Mouse (Mus musculus) layer of hippocampus, adult 2 months (tissue): ENCODE data around the gene Rexo1. TPM values are rescaled to one million over a fixed set of nuclear protein-coding genes. Genes with fewer than 3 reads are reported as not detected.

ENCODE experiments used
- DNase-seq, 2 experiments: peaks; one replicate each; pipeline ENCODE4 v3.0.0; 2022; ENCODE audit warnings: low spot score in 2 of 2
- H3K27ac ChIP-seq: fragments of 200-600 bp; 2 replicates; pipeline ENCODE4 v1.8.1; 2022
- H3K4me3 ChIP-seq: fragments of 200-600 bp; 2 replicates; pipeline ENCODE4 v1.8.1; 2022; ENCODE audit warnings: mild to moderate bottlenecking
- CTCF ChIP-seq: fragments of 200-600 bp; conservative IDR thresholded peaks from 2 replicates; pipeline ENCODE4 v1.8.1; 2022; ENCODE audit warnings: antibody characterized with exemption, mild to moderate bottlenecking, moderate library complexity
- microRNA-seq, 2 experiments: library from miRNA; unstranded; fragments of <30 nt; microRNA quantifications; one replicate each; pipeline ENCODE4 v1.2.0; 2021
- total RNA-seq, 2 experiments: library from RNA; stranded (reverse); gene quantifications; 2 replicates each; pipeline ENCODE4 v1.2.3; 2021

The Rexo1 gene
- total RNA-seq, 2 experiments from 2014 or later = 51.6 to 52.8 TPM

DNA sequence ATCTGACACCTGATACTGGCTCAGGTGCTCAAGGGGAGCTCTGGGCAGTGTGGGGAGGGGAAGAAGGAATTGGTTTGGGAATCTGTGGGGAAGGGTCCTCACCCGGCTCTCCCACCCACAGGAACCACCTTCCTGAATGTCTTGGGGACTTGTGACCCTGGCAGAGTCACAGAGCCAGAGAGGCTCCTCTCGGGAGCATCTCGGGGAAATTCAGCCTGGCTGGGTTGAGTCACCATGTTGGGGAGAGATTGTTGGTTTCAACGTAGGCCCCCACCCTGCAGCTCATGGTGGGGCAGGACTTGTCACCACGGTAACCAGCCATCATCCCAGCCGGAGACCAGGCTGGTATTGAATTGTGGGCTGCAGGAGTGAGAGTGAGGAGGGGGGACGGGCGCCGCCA is 56.6 kb downstream of the Rexo1 start:
- H3K4me3 ChIP-seq = no peak overlapping the region
- DNase-seq = no peak
- H3K27ac ChIP-seq = no peak overlapping the region
- no peak for TF ChIP-seq CTCF

DNA sequence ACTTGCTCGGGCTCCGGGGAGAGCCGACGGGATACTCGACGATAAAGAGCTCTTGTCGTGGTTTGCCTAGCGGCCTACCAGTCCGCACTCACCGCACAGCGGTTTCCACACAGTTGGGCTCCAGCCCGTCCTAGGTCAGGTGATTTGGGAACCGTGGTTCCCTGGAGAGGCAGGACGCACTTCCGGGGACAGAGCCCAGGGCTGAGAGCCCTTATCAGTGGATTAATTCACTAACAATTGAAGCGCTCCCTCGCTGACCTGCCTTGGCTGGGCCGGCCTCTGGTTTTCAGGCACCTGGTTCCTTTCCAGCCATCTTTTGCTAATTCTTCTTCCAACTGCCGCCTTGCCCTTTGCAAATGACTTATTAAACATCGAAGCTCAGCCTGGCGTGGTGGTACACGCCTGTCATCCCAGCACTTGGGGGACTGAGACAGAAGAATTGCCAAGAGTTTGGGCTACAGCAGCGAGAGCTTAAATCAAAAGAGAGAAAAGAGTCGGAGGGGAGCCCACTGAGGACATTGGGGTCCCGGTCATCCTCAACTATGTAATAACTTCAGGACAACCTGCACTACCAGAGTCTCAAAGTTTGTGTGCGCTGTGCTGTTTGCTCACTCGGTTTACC is 57.6 kb downstream of the Rexo1 start:
- no peak overlapping the region for H3K27ac ChIP-seq
- no peak for DNase-seq
- no peak overlapping the region for H3K4me3 ChIP-seq
- TF ChIP-seq CTCF = no peak

DNA sequence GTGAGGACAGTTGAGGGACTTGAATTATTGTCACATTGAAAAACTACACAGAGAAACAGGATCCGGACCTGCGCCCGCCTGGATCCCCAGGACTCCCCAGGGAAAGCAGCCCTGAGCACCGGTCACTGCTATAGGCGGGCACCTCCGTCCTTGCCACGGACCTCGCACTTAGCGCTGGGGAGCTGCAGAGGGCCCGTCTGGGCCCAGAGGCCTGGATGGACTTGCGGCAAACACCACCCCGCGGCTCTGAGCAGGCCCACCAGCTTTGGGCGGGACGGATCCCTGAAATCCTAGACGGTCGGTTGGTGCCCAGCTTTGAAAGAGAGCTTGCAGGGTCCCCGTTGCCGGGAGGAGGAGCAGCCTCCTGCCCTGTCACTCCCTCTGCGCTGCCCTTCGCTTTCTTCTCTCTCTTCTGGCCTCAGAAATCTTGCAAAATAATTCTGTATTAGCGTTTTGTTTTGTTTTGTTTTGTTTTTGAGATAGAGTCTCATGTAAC is 58.5 kb downstream of the Rexo1 start:
- H3K27ac ChIP-seq = no peak overlapping the region
- DNase-seq = no peak
- TF ChIP-seq CTCF = no peak
- no peak overlapping the region for H3K4me3 ChIP-seq

DNA sequence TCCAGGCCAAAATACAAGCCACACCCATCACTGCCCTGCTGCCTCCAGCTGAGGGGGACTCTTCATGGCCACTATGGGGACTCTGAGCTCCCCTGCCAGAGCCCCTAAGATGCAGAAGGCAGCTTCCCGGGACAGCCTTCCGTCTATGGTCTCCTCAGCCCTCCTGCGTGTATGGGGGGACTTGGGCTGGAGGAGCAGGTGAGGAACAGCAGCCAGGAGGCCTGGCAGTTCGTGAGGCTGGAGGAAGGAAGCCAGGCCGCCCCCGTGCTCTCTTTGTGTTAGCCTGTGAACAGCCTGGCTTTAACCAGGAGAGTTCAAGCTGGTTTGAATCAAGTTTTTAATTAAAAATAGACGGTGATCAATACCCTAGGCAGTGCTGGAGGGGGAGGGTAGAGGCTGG is 59.1 kb downstream of the Rexo1 start:
- no peak for TF ChIP-seq CTCF
- no peak overlapping the region for H3K4me3 ChIP-seq
- DNase-seq = no peak
- no peak overlapping the region for H3K27ac ChIP-seq

DNA sequence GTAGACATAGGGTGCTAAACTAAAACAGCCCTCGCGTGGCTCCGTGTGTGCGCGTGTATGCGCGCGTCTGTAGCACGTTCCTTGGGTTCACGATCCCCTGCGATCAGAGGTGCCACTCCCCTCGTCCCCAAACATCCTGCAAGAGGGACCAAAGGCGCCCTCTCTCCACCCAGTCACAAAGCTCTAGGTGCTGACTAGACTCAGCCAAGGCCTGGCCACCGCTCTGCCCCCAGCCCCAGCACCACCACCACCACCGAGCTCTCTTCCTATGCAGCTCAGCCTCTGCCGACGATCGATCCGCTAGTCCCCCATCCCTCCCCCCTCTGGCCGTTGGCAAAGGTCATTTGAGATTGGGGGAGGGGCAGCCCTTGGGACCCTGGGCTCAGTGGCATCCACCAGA is 64.9 kb downstream of the Rexo1 start:
- no peak for DNase-seq
- Histone ChIP-seq H3K27ac (no peak overlapping the region), H3K4me3 (no peak overlapping the region)
- TF ChIP-seq CTCF = no peak

DNA sequence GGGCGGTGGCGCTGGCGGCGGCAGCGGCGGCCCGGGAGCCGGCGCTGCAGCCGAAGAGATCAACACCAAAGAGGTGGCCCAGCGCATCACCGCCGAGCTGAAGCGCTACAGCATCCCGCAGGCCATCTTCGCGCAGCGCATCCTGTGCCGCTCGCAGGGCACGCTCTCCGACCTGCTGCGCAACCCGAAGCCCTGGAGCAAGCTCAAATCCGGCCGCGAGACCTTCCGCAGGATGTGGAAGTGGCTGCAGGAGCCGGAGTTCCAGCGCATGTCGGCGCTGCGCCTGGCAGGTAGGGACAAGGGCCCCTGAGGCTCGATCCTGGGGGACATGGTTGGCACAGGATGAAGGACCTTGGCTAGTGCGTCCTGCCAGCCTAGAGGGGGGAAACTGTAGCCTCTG is 65.5 kb downstream of the Rexo1 start:
- 0 out of 2 replicates have a peak overlapping the region, but pooled peaks have one; percentile 11 for H3K4me3 ChIP-seq
- no peak for DNase-seq
- no peak overlapping the region for H3K27ac ChIP-seq
- TF ChIP-seq CTCF = no peak

DNA sequence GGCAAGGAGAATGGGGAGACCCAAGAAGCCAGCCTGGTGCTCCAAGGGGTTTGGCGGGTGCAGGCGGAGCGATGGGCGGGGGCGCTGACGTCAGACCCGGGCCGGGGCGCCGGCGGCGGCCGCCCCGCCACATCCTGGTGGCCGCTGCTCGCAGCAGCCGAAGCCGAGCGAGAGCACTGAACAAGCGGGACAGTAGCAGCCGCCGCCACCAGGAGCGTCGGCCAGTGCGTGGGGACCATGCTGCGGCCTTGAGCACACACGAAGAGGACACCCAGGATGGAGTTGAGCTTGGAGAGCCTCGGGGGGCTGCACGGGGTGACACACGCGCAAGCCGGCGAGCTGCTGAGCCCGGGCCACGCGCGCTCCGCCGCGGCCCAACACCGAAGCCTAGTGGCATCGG is 66.6 kb downstream of the Rexo1 start, which contains the start of gene Onecut3:
Gene Onecut3 (plus strand): TSS at position 104 of the 400 bp plus-strand sequence.
- no peak for DNase-seq
- Histone ChIP-seq H3K4me3 (peak within 1 kb of the TSS; percentile 43), H3K27ac (no peak within 1 kb of the TSS)
- peak; percentile 25; the same call in 1 of the 2 replicates for TF ChIP-seq CTCF

Small RNAs within 50 kb of the gene (microRNA-seq; reads per million reads assigned to microRNA genes)
- 1.3 to 3.1 reads per million in 2 experiments for gene Mir6912

Other genes starting within 250 kb of the Rexo1 start
- gene 2310011J03Rik, start 241.0 kb downstream of the Rexo1 start, total RNA-seq = 10 to 100 TPM; 23.5 to 25.7 TPM
- gene Pcsk4, start 232.1 kb downstream of the Rexo1 start, total RNA-seq = 1 to 10 TPM; 2.8 to 3.2 TPM
- gene Reep6, start 231.6 kb downstream of the Rexo1 start, total RNA-seq = 10 to 100 TPM in 1 of 2 experiments, 1 to 10 TPM in 1; 9.6 to 11.0 TPM
- gene Adamtsl5, start 213.1 kb downstream of the Rexo1 start, total RNA-seq = 1 to 10 TPM; 4.7 to 7.2 TPM
- gene Plk5, start 205.1 kb downstream of the Rexo1 start, total RNA-seq = 10 to 100 TPM; 33.4 to 36.6 TPM
- gene Mex3d, start 173.9 kb downstream of the Rexo1 start, total RNA-seq = 10 to 100 TPM; 15.5 to 17.1 TPM
- 100 to 1,000 TPM; 147 to 149 TPM for gene Mbd3, start 162.0 kb downstream of the Rexo1 start, total RNA-seq
- gene Uqcr11, start 154.7 kb downstream of the Rexo1 start, total RNA-seq = 100 to 1,000 TPM; 404 to 413 TPM
- gene Tcf3, start 127.9 kb downstream of the Rexo1 start, total RNA-seq = 10 to 100 TPM; 27.6 to 31.6 TPM
- not detected for gene Onecut3, start 66.7 kb downstream of the Rexo1 start, total RNA-seq
- gene Atp8b3, start 22.4 kb downstream of the Rexo1 start, total RNA-seq = under 1 TPM; 0.12 to 0.31 TPM
- 10 to 100 TPM; 50.8 to 56.8 TPM for gene Klf16, start 15.8 kb upstream of the Rexo1 start, total RNA-seq
- 100 to 1,000 TPM; 158 to 166 TPM for gene Abhd17a, start 28.8 kb upstream of the Rexo1 start, total RNA-seq
- gene Scamp4, start 41.3 kb upstream of the Rexo1 start, total RNA-seq = 10 to 100 TPM; 42.9 to 43.1 TPM
- 1 to 10 TPM; 1.3 to 3.5 TPM for gene Adat3, start 41.3 kb upstream of the Rexo1 start, total RNA-seq
- gene Gm49322, start 44.5 kb upstream of the Rexo1 start, total RNA-seq = 1 to 10 TPM; 3.0 to 4.5 TPM
- 100 to 1,000 TPM; 221 to 228 TPM for gene Csnk1g2, start 61.3 kb upstream of the Rexo1 start, total RNA-seq
- 100 to 1,000 TPM; 102 to 105 TPM for gene Btbd2, start 95.5 kb upstream of the Rexo1 start, total RNA-seq
- gene Mknk2, start 116.6 kb upstream of the Rexo1 start, total RNA-seq = 10 to 100 TPM; 45.3 to 46.9 TPM
- 10 to 100 TPM; 10.6 to 16.5 TPM for gene Mob3a, start 140.4 kb upstream of the Rexo1 start, total RNA-seq
- gene Izumo4, start 140.6 kb upstream of the Rexo1 start, total RNA-seq = 10 to 100 TPM; 65.0 to 69.0 TPM
- 100 to 1,000 TPM; 145 to 153 TPM for gene Ap3d1, start 180.7 kb upstream of the Rexo1 start, total RNA-seq
- gene Dot1l, start 193.6 kb upstream of the Rexo1 start, total RNA-seq = 10 to 100 TPM; 52.0 to 63.6 TPM
- gene Sf3a2, start 236.6 kb upstream of the Rexo1 start, total RNA-seq = 10 to 100 TPM; 51.7 to 55.1 TPM
- gene Plekhj1, start 237.1 kb upstream of the Rexo1 start, total RNA-seq = 10 to 100 TPM; 68.4 to 76.3 TPM
- 1 to 10 TPM; 2.7 to 5.3 TPM for gene Amh, start 243.7 kb upstream of the Rexo1 start, total RNA-seq